Mouse (Mus musculus) thymus, adult 2 months (tissue): ENCODE measurements at regions not wholly inside any gene's neighbourhood (a gene's known extent, or its start where the extent isn't known, plus 50 kb on each side); places are given as distances from the start of the nearest gene placed in this dataset.

Experiments
- CTCF ChIP-seq: fragments of 200-500 bp; IDR thresholded peaks from 2 replicates; pipeline ENCODE4 v1.5.1; 2012; ENCODE audit warnings: mild to moderate bottlenecking, control low read depth, low read length, moderate library complexity, borderline replicate concordance; ENCODE audit not compliant: control insufficient read depth, poor library complexity, insufficient read depth; ENCODE audit errors: extremely low read depth
- POLR2A ChIP-seq: fragments of 200-500 bp; IDR thresholded peaks from 2 replicates; pipeline ENCODE4 v1.6.1; 2012; ENCODE audit warnings: mild to moderate bottlenecking, low read length, control low read depth, moderate library complexity; ENCODE audit not compliant: control insufficient read depth, poor library complexity, insufficient read depth; ENCODE audit errors: extremely low read depth

- TF ChIP-seq CTCF: no peak
- TF ChIP-seq POLR2A: no peak
Observed at GRCm38 (mm10) chr5:35204049-35204448, 74.1 kb upstream of the Adra2c start.
